Mouse (Mus musculus): ENCODE measurements at regions not wholly inside any gene's neighbourhood (a gene's known extent, or its start where the extent isn't known, plus 50 kb on each side); places are given as distances from the start of the nearest gene placed in this dataset.
A peak's percentile ranks its signal among the peaks of the same experiment; 100 is the strongest.
"Not testable (repeated sequence)": the region's sequence is repeated elsewhere in the genome, so short reads cannot be mapped to it uniquely, and the experiment has no call there.

DNA sequence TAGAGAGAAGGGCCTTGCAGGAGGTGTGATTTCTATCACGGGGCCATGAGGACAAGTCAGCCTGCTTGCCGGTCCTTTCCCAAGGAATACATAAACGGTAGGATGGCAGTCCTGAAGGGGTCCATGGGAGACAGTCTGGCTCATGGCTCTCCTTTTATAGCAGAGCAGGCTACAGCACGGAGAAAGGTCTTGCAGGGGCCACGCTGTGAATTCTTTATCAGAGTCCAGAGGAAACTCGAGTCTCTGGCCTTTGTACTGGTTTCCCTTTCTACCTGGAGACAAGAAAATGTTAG lies 1984.0 kb downstream of the 4930444P10Rik start:
- no peaks in the 10 kb centered on the region for H3K36me3 ChIP-seq (ENCODE audit: insufficient read depth)
- WGBS, result 13% methylated on average over 6 of the region's 6 CpGs
- ATAC-seq (ENCODE audit: insufficient read depth), result no peak
- H3K4me2 ChIP-seq, result no peak overlapping the region
- H3K27me3 ChIP-seq (ENCODE audit: insufficient read depth, low read length), result no peaks in the 10 kb centered on the region
- H3K4me3 ChIP-seq (ENCODE audit: low read depth, low read length), result no peak overlapping the region
- no peaks in the 10 kb centered on the region for H3K4me1 ChIP-seq (ENCODE audit: insufficient read depth)
- no peak overlapping the region for H3K9ac ChIP-seq
- DNase-seq, result peak; percentile 17
- H3K27ac ChIP-seq (ENCODE audit: low read depth), result no peak overlapping the region
- no peaks in the 10 kb centered on the region for H3K9me3 ChIP-seq (ENCODE audit: low read depth, low read length)
- no peak for TF ChIP-seq CTCF (IDR thresholded peaks at IDR 0.05; ENCODE audit: low read depth)

DNA sequence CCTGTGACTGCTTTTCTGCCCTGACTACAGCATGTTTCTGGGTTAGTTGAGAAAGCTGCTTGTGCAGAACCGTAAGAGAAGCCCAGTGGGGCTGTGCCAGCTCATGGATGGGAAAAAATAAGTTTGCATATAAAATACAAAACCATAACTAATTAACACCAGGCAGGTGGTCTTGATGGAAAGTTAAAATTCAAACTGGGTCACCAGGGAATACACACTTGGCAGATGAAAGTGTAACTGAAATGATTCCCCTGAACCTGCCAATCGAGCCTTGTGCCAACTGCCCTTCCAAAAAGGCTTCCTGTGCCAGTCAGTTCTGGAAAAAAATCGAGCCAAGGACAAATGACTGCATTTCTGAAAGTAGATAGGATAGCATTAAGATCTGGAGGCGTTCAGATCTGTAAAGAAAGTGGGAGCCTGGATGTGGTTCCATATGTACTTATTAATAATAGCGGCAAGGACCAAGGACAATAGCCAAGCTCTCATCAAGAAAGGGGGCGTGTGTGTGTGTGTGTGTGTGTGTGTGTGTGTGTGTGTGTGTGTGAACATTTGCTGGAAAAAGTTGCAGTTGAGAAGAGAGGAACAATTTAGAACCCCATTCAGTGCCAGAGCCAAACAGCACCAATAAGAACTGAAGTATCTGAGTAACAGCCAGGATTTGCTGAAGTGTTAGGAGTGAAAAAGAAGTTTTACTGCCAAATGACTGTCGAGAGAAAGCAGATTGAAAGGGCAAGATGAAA lies 1984.5 kb downstream of the 4930444P10Rik start:
- Histone ChIP-seq H3K4me3 (ENCODE audit: low read depth, low read length) (no peak overlapping the region), H3K9ac (no peak overlapping the region), H3K4me1 (ENCODE audit: insufficient read depth) (no peaks in the 10 kb centered on the region), H3K9me3 (ENCODE audit: low read depth, low read length) (no peaks in the 10 kb centered on the region), H3K36me3 (ENCODE audit: insufficient read depth) (no peaks in the 10 kb centered on the region), H3K27me3 (ENCODE audit: insufficient read depth, low read length) (no peaks in the 10 kb centered on the region), H3K4me2 (no peak overlapping the region), H3K27ac (ENCODE audit: low read depth) (no peak overlapping the region)
- DNase-seq (peak; percentile 5), ATAC-seq (ENCODE audit: insufficient read depth) (no peak)
- 56% methylated on average over 7 of the region's 7 CpGs for WGBS
- no peak for TF ChIP-seq CTCF (IDR thresholded peaks at IDR 0.05; ENCODE audit: low read depth)

DNA sequence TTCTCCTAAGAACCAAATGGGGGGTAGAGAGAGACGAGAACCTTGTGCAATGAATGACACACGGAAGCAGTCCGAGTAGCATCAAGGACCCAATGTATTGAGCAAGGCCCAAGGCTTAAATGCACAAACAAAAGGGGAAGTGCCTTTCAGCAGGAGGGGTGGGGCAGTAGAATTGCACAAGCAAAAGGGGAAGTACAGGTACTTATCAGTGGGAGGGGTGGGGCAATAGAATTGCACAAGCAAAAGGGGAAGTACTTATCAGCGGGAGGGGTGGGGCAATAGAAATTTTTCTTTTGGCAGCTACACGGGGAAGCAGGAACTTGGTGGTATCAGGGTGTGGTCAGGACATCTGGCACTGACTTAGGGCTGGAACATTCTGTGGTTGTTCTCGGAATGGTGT lies 1987.6 kb downstream of the 4930444P10Rik start:
- H3K4me1 ChIP-seq (ENCODE audit: insufficient read depth); H3K9ac ChIP-seq; ATAC-seq (ENCODE audit: insufficient read depth); H3K27ac ChIP-seq (ENCODE audit: low read depth); DNase-seq; H3K36me3 ChIP-seq (ENCODE audit: insufficient read depth); H3K4me3 ChIP-seq (ENCODE audit: low read depth, low read length); H3K4me2 ChIP-seq; H3K27me3 ChIP-seq (ENCODE audit: insufficient read depth, low read length); H3K9me3 ChIP-seq (ENCODE audit: low read depth, low read length): not testable (repeated sequence)
- 85% methylated on average over 5 of the region's 6 CpGs for WGBS

DNA sequence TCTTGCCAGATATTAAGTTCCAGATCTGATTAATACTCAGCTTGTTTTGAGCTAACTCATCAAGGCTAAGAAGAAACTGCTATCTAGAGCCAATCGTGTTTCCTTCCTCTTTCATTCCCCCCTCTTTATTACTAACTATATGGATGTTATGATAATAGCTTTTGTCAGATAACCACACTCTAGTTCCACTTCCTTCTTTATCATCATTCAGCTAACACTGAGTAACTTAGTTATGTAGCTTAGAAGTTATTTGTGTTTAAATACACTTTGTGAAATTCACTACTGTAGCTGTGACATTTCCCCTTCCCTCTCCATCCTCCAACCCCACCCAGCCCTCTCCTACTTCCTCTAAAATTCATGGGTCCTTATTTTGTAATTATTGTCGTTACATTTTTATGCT lies 1988.6 kb downstream of the 4930444P10Rik start:
- TF ChIP-seq CTCF (IDR thresholded peaks at IDR 0.05; ENCODE audit: low read depth), result no peak
- 77% methylated on average over 2 of the region's 2 CpGs for WGBS
- no peak overlapping the region for H3K27ac ChIP-seq (ENCODE audit: low read depth)
- no peak overlapping the region for H3K4me2 ChIP-seq
- H3K9ac ChIP-seq, result no peak overlapping the region
- H3K9me3 ChIP-seq (ENCODE audit: low read depth, low read length), result no peaks in the 10 kb centered on the region
- ATAC-seq (ENCODE audit: insufficient read depth) (no peak), DNase-seq (no peak)
- no peaks in the 10 kb centered on the region for H3K27me3 ChIP-seq (ENCODE audit: insufficient read depth, low read length)
- no peak overlapping the region for H3K4me3 ChIP-seq (ENCODE audit: low read depth, low read length)
- no peaks in the 10 kb centered on the region for H3K4me1 ChIP-seq (ENCODE audit: insufficient read depth)
- H3K36me3 ChIP-seq (ENCODE audit: insufficient read depth), result no peaks in the 10 kb centered on the region

DNA sequence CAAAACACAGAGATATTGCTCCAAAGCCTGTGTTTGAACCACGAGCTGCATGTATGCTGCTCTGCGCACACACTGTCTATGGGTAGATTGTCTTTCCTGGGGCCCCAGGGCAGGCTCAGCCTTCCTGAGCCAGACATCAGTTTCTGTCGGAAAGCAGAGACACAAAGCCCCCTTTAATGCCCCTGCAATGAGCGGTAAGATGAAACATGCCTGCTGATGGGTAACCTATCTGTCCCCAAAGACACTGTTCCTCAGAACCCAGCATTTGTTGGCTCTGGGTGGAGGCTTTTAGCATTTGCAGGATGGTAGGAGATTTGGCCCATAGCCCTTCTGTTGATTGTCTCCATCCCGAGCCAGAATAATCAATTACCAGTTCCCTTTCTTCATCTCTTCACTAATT lies 1994.1 kb downstream of the 4930444P10Rik start:
- no peak for DNase-seq

DNA sequence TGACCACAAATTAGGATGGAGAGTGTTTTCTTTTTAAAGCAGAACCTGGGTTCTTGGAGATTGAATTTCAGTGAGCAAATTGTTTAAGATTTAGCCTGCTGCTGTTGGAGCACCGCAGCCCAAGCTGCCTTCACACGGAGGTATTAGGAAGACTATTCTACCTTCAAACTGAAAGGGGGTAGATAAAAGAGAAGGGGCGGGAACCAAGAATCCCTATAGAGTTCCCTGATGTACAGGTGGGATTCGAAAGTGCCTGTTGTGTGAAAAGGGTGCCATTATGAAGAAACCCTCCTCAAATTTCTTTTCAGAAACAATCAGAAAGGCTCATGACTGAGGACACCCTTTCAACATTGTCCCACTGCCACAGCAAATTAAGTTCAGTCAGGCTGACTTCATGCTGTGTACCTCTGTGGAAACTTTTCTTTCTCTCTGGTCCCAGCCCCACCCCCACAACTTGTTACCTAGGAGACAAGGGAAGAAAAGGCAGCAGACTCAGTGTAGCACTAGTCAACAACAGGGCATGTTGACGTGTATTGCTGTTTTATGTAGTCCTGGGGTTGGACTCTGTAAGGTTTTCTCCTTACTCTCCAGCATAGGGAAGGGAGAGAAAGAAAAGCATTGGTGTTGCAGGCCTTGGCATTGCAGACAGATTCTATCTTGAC lies 1995.4 kb downstream of the 4930444P10Rik start:
- H3K4me3 ChIP-seq (ENCODE audit: low read depth, low read length), result no peak overlapping the region
- H3K36me3 ChIP-seq (ENCODE audit: insufficient read depth), result no peaks in the 10 kb centered on the region
- no peak overlapping the region for H3K27ac ChIP-seq (ENCODE audit: low read depth)
- H3K4me1 ChIP-seq (ENCODE audit: insufficient read depth), result no peaks in the 10 kb centered on the region
- H3K27me3 ChIP-seq (ENCODE audit: insufficient read depth, low read length), result no peaks in the 10 kb centered on the region
- no peak overlapping the region for H3K9ac ChIP-seq
- 34% methylated on average over 5 of the region's 5 CpGs for WGBS
- ATAC-seq (ENCODE audit: insufficient read depth) (no peak), DNase-seq (no peak)
- H3K9me3 ChIP-seq (ENCODE audit: low read depth, low read length), result no peaks in the 10 kb centered on the region
- no peak overlapping the region for H3K4me2 ChIP-seq
- TF ChIP-seq CTCF (IDR thresholded peaks at IDR 0.05; ENCODE audit: low read depth), result no peak

More for the DNA sequence above, 1994.1 kb downstream of the 4930444P10Rik start:
- H3K9ac ChIP-seq, result no peak overlapping the region
- H3K4me2 ChIP-seq, result no peak overlapping the region
- H3K9me3 ChIP-seq (ENCODE audit: low read depth, low read length), result no peaks in the 10 kb centered on the region
- no peaks in the 10 kb centered on the region for H3K4me1 ChIP-seq (ENCODE audit: insufficient read depth)
- no peak for TF ChIP-seq CTCF (IDR thresholded peaks at IDR 0.05; ENCODE audit: low read depth)
- no peak overlapping the region for H3K27ac ChIP-seq (ENCODE audit: low read depth)
- no peak overlapping the region for H3K4me3 ChIP-seq (ENCODE audit: low read depth, low read length)
- no peak for ATAC-seq (ENCODE audit: insufficient read depth)
- WGBS, result 71% methylated on average over 5 of the region's 5 CpGs
- H3K27me3 ChIP-seq (ENCODE audit: insufficient read depth, low read length), result no peaks in the 10 kb centered on the region
- no peaks in the 10 kb centered on the region for H3K36me3 ChIP-seq (ENCODE audit: insufficient read depth)

DNA sequence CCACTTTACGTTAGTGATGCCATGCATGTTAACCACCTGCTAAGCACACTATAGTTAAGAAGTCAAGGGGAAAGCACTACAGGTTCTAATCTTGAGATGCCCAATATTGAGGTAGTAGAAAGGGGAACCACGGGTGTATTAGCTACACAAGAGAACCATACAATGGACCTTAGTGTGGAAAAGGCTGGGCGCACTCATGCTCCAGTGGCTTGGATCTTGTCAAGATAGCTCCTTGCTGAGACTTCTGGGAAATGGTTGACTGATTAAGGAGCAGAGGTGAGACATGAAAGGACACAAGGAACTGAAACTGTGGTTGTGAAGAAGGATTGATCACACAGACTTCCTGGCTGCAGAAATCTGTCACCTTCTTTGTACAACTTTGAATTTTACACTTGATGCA lies 2028.3 kb downstream of the 4930444P10Rik start:
- no peak overlapping the region for H3K9ac ChIP-seq
- H3K4me3 ChIP-seq (ENCODE audit: low read depth, low read length), result no peak overlapping the region
- H3K9me3 ChIP-seq (ENCODE audit: low read depth, low read length), result no peaks in the 10 kb centered on the region
- no peaks in the 10 kb centered on the region for H3K27me3 ChIP-seq (ENCODE audit: insufficient read depth, low read length)
- H3K36me3 ChIP-seq (ENCODE audit: insufficient read depth), result no peaks in the 10 kb centered on the region
- 87% methylated on average over 3 of the region's 3 CpGs for WGBS
- H3K4me1 ChIP-seq (ENCODE audit: insufficient read depth), result no peaks in the 10 kb centered on the region
- no peak overlapping the region for H3K4me2 ChIP-seq
- H3K27ac ChIP-seq (ENCODE audit: low read depth), result no peak overlapping the region
- no peak for TF ChIP-seq CTCF (IDR thresholded peaks at IDR 0.05; ENCODE audit: low read depth)
- DNase-seq (no peak), ATAC-seq (ENCODE audit: insufficient read depth) (no peak)

Data from lung, embryonic 14.5 days (tissue).